Mouse (Mus musculus) right cerebral cortex, postnatal 36 days (tissue): ENCODE results near the gene Gm13694.
A peak's percentile ranks its signal among the peaks of the same experiment; 100 is the strongest.
"Not testable (repeated sequence)": the region's sequence is repeated elsewhere in the genome, so short reads cannot be mapped to it uniquely, and the experiment has no call there.

Source experiments
- DNase-seq, 2 experiments: peaks; one replicate each; pipeline ENCODE4 v3.0.0; 2022; ENCODE audit warnings: low spot score in 2 of 2, mixed read lengths in 1 of 2

Gm13694 gene

DNA sequence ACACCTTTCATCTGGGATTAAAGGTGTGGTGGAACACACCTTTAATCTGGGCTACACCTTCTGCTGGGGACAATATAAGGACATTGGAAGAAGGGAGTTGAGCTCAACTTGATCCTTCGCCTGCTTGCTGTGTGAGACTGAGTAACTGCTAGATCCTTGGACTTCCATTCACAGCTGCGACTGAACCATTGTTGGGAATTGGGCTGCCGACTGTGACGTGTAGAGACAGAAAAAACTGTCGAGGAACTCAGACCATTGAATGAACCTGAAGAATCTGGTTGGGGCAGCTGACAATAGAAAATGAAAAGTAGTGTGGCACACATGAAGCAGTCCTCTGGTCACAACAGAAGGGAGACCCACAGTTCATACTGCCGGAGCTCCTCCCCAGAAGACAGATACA is at the start of gene Gm13694:
Gene Gm13694, plus strand, starts transcription at position 301 of the 400 bp plus-strand sequence.
- DNase-seq, result not testable (repeated sequence)

DNA sequence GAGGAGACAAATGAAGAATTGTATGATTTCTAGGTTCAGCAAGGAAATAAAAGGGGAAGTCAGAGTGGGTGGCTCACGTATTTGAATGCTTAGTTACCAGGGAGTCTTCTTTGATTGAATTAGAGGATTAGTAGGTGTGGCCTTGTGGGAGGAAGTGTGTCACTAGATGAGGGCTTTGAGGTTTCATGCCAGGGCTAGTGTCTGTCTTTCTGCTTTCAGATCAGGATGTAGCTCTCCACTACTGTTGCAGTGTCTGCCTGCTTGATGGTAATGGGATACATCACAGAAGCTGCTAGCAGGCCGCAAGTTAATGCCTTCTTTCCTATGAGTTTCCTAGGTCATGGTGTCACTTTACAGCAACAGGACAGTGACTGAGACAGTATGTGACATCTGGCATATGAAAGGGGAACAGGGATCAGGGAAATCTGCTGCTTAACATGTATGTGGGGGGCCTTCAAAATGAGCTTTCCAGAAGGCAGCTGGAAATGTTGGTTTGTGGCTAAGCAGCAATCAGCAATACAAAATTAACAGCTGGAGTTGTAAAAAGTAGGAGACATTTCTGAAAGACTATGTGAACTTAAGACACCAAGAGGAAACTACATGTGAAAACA is 49.1 kb upstream of the Gm13694 start:
- DNase-seq, result no peak

DNA sequence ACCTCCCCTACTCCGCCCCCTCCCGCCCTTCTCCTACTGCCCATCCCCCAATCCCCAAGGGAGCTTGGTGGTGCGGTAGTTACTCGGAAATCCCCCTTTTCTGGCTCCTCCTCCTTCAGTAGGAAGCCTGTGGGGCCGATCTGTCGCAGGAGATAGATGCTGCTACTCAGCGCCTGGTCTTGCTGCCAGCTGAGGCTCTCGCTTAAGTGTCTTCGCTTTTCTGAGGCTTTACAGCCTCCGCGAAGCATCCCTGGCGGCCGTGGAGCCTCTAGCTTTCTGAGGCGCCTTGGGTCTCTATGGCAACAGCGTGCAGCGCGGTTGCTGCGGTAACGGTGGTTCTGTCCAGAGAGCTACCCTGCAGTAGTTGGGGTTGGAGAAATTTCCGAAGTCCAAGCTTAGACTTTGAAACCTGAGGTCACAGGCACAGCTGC is 37.8 kb upstream of the Gm13694 start, which contains the start of gene Zswim2:
Gene Zswim2, minus strand, starts transcription at position 298 of the 431 bp plus-strand sequence.
- peak; percentile 92 to 93 for DNase-seq

DNA sequence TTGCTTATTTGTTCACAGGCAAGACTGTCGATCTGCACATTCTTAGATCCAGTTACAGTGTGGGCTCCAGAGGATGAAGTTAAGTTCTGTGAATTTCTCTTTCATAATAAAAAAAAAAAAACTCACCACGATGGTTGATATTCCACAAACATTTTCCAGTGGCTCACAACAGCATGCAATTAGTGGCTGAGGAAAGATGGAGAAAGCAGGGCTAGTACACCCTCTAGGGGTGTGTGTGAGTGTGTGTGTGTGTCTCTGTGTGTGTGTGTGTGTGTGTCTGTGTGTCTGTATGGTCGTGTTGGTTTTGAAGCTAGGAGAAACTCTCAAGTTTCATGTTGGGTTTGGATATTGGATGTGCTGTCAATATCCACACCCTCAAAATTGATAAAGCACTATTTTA is 37.4 kb upstream of the Gm13694 start:
- no peak for DNase-seq

DNA sequence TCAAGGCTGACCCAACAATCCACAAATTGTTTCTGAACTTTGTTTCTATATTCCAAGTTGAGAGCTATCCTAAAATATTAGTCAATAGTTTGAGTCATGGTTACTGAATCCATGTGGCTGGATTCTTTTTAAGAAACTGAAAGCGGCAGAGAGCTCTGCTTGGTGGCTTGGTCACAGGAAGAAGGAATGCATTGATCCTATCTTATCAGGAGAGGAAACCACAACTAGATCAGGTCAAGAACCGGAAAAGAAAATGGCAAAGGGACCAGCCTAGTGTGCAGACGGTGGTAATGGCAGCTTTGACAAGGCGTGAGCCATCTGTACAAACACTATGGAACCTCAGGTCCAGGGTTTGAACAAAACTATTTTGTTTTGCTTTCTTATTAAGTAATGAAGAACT is 36.9 kb upstream of the Gm13694 start:
- no peak for DNase-seq

DNA sequence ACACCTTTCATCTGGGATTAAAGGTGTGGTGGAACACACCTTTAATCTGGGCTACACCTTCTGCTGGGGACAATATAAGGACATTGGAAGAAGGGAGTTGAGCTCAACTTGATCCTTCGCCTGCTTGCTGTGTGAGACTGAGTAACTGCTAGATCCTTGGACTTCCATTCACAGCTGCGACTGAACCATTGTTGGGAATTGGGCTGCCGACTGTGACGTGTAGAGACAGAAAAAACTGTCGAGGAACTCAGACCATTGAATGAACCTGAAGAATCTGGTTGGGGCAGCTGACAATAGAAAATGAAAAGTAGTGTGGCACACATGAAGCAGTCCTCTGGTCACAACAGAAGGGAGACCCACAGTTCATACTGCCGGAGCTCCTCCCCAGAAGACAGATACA is 23.3 kb upstream of the Gm13694 start, which contains the start of gene Gm13698:
Gene Gm13698, plus strand, starts transcription at position 301 of the 400 bp plus-strand sequence.
- DNase-seq, result not testable (repeated sequence)

DNA sequence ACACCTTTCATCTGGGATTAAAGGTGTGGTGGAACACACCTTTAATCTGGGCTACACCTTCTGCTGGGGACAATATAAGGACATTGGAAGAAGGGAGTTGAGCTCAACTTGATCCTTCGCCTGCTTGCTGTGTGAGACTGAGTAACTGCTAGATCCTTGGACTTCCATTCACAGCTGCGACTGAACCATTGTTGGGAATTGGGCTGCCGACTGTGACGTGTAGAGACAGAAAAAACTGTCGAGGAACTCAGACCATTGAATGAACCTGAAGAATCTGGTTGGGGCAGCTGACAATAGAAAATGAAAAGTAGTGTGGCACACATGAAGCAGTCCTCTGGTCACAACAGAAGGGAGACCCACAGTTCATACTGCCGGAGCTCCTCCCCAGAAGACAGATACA is 17.5 kb upstream of the Gm13694 start, which contains the start of gene Gm13693:
Gene Gm13693, plus strand, starts transcription at position 301 of the 400 bp plus-strand sequence.
- DNase-seq, result not testable (repeated sequence)

DNA sequence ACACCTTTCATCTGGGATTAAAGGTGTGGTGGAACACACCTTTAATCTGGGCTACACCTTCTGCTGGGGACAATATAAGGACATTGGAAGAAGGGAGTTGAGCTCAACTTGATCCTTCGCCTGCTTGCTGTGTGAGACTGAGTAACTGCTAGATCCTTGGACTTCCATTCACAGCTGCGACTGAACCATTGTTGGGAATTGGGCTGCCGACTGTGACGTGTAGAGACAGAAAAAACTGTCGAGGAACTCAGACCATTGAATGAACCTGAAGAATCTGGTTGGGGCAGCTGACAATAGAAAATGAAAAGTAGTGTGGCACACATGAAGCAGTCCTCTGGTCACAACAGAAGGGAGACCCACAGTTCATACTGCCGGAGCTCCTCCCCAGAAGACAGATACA is 11.7 kb upstream of the Gm13694 start, which contains the start of gene Gm13695:
Gene Gm13695, plus strand, starts transcription at position 301 of the 400 bp plus-strand sequence.
- DNase-seq, result not testable (repeated sequence)

DNA sequence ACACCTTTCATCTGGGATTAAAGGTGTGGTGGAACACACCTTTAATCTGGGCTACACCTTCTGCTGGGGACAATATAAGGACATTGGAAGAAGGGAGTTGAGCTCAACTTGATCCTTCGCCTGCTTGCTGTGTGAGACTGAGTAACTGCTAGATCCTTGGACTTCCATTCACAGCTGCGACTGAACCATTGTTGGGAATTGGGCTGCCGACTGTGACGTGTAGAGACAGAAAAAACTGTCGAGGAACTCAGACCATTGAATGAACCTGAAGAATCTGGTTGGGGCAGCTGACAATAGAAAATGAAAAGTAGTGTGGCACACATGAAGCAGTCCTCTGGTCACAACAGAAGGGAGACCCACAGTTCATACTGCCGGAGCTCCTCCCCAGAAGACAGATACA is 5.9 kb upstream of the Gm13694 start, which contains the start of gene Gm13696:
Gene Gm13696, plus strand, starts transcription at position 301 of the 400 bp plus-strand sequence.
- DNase-seq, result not testable (repeated sequence)

DNA sequence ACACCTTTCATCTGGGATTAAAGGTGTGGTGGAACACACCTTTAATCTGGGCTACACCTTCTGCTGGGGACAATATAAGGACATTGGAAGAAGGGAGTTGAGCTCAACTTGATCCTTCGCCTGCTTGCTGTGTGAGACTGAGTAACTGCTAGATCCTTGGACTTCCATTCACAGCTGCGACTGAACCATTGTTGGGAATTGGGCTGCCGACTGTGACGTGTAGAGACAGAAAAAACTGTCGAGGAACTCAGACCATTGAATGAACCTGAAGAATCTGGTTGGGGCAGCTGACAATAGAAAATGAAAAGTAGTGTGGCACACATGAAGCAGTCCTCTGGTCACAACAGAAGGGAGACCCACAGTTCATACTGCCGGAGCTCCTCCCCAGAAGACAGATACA is 5.7 kb downstream of the Gm13694 start, which contains the start of gene Gm13697:
Gene Gm13697, plus strand, starts transcription at position 301 of the 400 bp plus-strand sequence.
- not testable (repeated sequence) for DNase-seq

DNA sequence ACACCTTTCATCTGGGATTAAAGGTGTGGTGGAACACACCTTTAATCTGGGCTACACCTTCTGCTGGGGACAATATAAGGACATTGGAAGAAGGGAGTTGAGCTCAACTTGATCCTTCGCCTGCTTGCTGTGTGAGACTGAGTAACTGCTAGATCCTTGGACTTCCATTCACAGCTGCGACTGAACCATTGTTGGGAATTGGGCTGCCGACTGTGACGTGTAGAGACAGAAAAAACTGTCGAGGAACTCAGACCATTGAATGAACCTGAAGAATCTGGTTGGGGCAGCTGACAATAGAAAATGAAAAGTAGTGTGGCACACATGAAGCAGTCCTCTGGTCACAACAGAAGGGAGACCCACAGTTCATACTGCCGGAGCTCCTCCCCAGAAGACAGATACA is 11.5 kb downstream of the Gm13694 start, which contains the start of gene Gm13691:
Gene Gm13691, plus strand, starts transcription at position 301 of the 400 bp plus-strand sequence.
- not testable (repeated sequence) for DNase-seq

DNA sequence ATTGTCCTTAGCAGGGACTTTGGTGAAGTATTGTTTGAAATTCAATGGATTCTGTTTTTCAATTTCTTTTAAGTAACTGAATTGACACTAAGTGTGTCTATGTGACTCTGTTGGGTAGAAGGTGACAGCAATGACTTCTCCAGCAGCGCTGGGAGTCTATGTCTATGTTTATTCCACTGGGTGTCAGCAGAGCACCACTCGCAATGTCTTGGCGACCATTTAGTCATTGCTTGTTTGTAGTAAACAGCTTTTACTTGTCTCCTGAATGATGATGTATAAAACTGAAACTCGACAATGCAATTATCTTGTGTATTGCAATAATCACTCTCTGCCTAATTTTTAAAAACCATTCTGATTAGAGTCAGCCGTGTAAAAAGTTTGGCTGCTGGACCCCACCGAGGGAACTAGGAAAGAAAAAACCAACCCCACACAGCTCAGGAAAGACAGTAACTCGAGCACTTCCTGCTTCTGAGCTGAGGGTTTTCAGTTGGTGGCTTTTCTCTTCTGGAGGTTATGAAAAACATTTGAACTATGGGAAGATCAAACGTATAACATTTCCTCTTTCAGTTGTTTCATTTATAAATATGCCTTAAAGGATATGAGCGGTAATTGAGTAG is 15.0 kb downstream of the Gm13694 start:
- DNase-seq, result not testable (repeated sequence)

DNA sequence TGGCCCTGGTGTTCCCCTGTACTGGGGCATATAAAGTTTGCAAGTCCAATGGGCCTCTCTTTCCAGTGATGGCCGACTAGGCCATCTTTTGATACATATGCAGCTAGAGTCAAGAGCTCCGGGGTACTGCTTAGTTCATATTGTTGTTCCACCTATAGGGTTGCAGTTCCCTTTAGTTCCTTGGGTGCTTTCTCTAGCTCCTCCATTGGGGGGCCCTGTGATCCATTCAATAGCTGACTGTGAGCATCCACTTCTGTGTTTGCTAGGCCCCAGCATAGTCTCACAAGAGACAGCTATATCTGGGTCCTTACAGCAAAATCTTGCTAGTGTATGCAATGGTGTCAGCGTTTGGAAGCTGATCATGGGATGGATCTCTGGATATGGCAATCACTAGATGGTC is 15.8 kb downstream of the Gm13694 start:
- DNase-seq, result not testable (repeated sequence)

DNA sequence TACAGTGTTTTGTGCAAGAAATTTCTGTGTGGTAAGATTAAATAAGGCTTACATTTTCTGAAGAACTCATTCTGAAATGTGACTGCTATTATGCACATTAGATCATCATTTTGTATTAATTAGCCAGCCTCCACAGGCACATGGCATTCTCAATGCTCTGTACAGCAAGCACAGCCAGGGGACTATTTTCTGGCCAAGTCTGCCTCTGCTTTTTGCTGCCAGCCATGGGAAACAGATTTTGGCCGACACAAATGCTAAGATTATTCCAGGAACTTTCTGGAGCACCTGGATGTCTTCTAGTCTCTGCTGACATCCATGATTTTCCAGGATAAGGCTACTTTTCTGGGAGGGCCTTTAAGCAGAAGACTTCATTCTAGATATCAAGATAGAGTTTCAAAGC is 30.2 kb downstream of the Gm13694 start:
- no peak for DNase-seq

DNA sequence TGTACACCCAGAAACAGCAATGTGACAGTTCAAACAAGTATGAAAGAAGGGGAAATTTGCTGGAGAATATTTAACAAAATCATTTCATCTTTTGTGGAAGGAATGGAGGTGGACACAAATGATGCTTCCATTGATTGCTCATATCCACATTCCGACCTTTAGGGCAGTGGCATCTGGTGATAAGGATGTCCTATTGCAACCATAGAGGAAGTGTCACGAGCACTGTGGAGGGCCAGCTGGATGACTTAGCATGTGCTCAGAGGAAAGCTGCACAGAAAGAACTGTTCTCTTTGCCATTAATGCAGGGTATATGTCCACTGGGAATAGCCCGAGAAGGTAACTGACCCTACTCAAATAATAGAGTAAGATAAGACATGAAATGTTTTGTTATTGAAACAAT is 31.1 kb downstream of the Gm13694 start:
- no peak for DNase-seq

DNA sequence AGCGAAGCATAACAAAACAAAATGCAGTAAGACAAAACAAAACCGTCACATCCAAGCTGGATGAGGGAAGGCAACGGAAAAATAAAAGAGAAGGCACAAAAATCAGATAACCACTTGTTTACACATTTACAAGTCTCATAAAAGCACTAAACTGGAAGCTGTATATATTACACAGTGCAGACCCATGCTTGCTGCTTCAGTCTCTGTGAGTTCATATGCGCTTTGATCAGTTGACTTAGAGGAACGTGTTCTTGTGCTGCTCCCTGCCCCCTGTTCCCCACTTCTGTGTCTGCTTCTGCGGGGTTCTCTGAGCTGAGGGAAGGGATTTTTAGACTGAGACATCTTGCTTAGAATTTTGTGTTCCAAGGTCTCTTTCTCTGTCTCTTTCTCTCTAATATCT is 35.8 kb downstream of the Gm13694 start:
- DNase-seq, result no peak

DNA sequence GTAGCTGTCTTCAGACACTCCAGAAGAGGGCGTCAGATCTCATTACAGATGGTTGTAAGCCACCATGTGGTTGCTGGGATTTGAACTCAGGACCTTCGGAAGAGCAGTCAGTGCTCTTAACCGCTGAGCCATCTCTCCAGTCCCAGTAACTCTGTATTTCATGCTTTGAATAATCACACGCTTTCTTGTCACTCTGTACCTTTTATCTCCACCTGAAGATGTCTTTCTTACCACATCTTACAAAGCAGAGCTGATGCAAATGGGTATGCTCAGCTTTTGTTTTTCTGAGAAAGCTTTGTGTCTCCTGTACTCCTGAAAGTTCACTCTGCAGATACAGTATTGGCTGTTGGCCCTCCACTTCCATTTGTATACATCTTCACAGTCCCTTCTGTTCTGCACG is 37.6 kb downstream of the Gm13694 start:
- DNase-seq, result not testable (repeated sequence)

DNA sequence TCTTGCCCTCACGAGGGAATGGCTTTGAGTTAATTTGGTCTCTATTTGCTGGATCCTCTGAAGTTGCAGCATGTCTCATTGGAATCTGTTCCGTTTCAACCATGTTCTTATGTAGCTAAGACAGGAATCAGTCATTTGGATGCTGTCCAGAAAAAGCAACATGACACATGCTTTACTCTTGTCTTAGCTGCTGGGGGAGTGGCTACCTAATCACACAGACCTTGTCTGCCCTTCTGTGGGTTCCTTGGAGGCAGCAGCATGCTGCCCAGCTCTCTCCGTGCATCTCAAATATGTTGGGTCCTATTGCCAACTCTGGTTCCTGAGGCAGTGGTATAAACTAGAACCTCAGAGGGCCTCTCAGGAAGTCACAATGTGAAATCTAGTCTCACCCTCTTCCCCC is 39.6 kb downstream of the Gm13694 start:
- no peak for DNase-seq

DNA sequence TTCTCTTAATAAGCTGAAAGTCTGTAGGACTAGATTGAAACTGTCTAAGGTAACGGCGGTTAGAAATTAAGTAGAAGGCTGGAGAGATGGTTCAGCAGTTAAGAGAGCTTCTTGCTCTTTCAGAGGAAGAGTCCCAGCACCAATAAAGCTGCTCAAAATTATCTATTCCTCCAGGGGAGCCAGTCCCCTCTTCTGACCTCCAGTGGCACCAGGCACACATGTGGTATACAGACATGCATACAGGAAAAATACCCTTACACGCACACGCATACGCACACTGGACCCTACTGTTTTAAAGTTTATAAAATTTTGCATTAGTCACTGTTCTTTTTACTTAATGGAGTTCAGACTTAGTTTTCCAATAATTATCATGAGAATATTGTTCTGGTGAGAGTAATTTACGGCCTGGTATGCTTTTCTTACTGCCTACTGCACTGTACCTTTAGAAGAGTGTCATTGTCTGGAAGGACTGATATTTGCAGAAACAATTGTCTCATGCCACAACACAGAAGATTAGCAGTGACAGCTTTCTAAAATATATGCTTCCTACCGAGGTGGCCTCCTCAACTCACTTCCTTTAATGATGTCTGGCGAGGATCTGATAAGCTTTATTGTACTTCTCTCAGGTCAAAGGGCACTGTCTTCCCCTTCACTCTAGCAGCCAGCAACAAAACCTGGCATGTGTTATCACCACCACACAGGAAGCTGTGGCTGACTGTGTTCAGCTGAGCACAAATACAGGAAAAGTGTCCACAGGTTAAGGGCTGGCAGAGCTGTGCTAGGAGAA is 41.0 kb downstream of the Gm13694 start:
- DNase-seq, result no peak

DNA sequence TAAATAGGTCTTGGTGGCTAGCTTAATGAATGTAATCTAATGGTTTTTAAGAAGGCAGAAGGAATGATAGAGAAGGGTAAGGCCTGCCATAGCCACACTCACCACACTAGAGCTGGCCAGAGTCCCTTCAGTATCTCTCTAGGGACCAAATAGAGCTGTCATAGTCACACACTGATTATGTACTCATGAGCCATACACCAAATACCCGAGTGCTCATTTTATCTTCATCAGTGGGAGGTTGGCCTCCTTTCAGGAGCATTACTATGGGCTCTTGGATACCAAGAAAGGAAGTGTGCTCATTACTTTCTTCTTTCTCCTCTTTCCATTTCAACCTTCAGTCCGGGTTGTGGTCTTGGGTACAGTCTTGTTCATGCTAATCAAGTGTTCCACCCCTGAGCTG is 43.2 kb downstream of the Gm13694 start:
- DNase-seq, result no peak

DNA sequence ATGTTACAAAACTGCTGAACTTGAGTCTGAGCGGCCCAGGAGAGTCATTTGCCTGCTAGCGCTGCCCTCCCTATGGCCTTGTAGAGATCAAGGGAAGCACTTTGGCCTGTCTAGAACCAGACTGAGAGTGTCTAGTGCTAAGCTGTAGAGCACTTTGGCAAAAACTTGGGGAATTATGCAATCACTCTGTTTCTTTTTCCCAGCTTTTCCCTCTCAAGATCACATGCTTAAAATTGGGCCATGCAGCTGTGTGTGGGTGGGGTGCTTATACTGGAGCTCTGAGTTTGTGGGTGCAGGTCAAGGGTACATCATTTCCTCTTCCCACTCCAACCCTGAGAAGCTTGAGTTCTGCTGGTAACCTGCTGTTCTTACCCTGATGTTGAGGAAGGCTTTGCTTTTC is 44.2 kb downstream of the Gm13694 start:
- DNase-seq, result peak; percentile 24 to 47

DNA sequence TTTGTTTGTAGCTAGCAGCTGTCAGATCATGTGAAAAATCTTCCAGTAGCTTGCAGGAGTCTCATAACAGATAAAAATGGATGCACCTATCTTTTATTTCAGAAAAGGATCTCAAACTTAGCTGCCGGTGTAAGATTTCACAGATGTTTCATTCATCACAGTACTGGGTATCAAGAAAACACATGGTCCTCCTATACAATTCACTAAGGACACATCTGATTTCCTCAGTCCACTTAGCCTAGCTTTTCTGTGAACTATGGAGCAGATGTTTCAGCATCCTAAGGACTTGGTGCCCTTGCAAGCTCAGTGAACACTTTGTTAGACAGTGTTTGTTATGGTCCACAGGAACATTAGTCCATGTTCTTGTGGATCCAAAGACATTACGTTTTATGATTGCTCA is 44.6 kb downstream of the Gm13694 start:
- no peak for DNase-seq
